Mouse (Mus musculus): ENCODE data around the gene Pi4ka. TPM values are rescaled to one million over a fixed set of nuclear protein-coding genes. Genes with fewer than 3 reads are reported as not detected.

Gene Pi4ka
- polyA plus RNA-seq, 2 experiments: 36.5 to 62.3 TPM

DNA sequence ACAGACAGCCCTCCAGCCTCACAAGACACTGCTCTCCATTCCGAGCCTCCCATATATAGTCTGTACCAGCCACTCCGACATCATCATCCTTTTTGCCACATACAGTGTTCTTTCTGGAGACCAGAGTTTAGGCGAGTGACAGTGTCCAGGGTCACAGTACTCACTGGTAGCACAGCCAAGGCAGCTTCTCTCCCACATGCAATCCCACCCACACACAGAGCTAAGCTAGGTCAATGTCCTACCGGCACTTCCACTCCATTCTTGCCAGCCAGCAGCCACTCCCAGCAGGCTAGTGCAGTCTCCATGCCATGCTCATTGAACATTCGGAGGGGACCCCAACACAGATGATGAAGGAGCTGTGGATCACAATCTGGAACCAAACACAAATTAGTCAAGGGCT lies 98.7 kb downstream of the Pi4ka start:
- WGBS: 90% methylated on average over 5 of the region's 5 CpGs
- Histone ChIP-seq H3K36me3 (ENCODE audit: control insufficient read depth, insufficient read depth, low read length) (peaks cover 68% of the 10 kb centered on the region), H3K27ac (replicated peaks; ENCODE audit: low read depth, low read length) (no peak overlapping the region), H3K9ac (ENCODE audit: low read depth, low read length, severe bottlenecking) (no peak overlapping the region), H3K4me1 (ENCODE audit: control insufficient read depth, insufficient read depth, low read length) (no peaks in the 10 kb centered on the region), H3K4me2 (replicated peaks; ENCODE audit: low read depth, low read length, severe bottlenecking) (no peak overlapping the region), H3K4me3 (replicated peaks; ENCODE audit: low read length) (no peak overlapping the region), H3K9me3 (ENCODE audit: control insufficient read depth, low read length) (no peaks in the 10 kb centered on the region), H3K27me3 (ENCODE audit: control insufficient read depth, insufficient read depth, low read length) (no peaks in the 10 kb centered on the region)
- no peak for TF ChIP-seq POLR2A (IDR thresholded peaks at IDR 0.05; ENCODE audit: borderline replicate concordance, extremely low read depth, insufficient read depth, insufficient read length)
- DNase-seq (ENCODE audit: low spot score) (no peak), ATAC-seq (ENCODE audit: low FRiP score, low read depth) (no peak)

DNA sequence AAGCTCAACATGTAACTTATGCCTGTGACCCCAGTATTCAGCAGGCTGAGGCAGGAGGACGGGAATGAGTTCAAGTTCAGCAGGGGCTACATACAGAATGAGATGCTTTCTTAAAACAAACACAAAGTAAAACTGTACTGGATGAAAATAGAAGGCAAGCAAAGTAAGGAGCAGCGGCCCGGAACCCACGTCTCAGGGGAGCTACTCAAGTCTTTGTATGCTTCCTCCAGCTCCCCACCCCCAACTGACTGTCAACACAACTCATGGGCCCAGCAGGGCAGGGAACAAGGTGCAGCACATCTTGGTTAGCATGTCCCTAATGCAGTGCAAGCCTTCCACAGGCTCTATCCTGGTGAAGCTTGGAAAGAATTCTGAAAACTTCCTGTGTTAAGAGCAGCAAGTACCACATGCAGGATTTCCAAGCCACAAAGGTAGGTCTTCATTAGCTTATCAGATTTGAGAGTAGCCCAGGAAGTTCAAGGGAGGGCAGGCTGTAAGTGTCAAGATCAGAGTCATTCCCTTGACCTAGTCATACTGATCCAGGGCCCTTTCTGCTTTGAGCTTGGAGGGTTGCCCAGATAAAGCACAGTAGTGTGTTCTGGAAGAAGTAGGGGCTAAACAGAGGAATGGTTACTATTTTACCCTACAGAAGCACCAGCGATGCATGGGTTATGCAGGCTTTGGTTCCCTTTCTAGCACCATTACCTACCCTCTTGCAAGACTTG lies 102.4 kb downstream of the Pi4ka start:
- ATAC-seq (ENCODE audit: low FRiP score, low read depth): no peak

DNA sequence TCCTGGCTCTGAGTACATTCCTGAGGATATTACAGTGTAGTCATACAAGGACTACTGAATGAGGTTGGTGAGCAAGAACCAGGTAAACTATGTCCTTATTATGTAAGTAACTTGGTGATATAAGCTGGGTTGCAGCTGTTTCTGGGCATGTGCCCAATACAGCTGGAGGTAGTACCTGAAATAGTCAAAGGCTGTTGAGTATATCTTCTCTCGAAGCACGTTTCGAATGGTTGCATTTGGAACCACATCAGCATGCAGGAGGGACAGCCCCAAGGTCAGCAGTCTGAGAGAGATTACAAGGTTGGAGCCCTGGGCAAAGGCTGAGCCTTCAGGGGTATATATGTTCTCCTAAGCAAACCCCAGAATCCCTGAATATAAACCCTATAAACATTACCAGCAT lies 105.3 kb downstream of the Pi4ka start:
- TF ChIP-seq POLR2A (IDR thresholded peaks at IDR 0.05; ENCODE audit: borderline replicate concordance, extremely low read depth, insufficient read depth, insufficient read length): no peak
- DNase-seq (ENCODE audit: low spot score): no peak
- Histone ChIP-seq H3K4me2 (replicated peaks; ENCODE audit: low read depth, low read length, severe bottlenecking) (no peak overlapping the region), H3K4me3 (replicated peaks; ENCODE audit: low read length) (no peak overlapping the region), H3K27ac (replicated peaks; ENCODE audit: low read depth, low read length) (no peak overlapping the region), H3K4me1 (ENCODE audit: control insufficient read depth, insufficient read depth, low read length) (no peaks in the 10 kb centered on the region), H3K36me3 (ENCODE audit: control insufficient read depth, insufficient read depth, low read length) (peaks cover 73% of the 10 kb centered on the region), H3K9me3 (ENCODE audit: control insufficient read depth, low read length) (no peaks in the 10 kb centered on the region), H3K27me3 (ENCODE audit: control insufficient read depth, insufficient read depth, low read length) (no peaks in the 10 kb centered on the region), H3K9ac (ENCODE audit: low read depth, low read length, severe bottlenecking) (no peak overlapping the region)
- WGBS: 90% methylated on average over 3 of the region's 3 CpGs
- ATAC-seq (ENCODE audit: low FRiP score, low read depth): no peak

More for the DNA sequence above, 102.4 kb downstream of the Pi4ka start:
- H3K9me3 ChIP-seq (ENCODE audit: control insufficient read depth, low read length): no peaks in the 10 kb centered on the region
- no peak overlapping the region for H3K4me3 ChIP-seq (replicated peaks; ENCODE audit: low read length)
- peaks cover 69% of the 10 kb centered on the region for H3K36me3 ChIP-seq (ENCODE audit: control insufficient read depth, insufficient read depth, low read length)
- no peak overlapping the region for H3K9ac ChIP-seq (ENCODE audit: low read depth, low read length, severe bottlenecking)
- H3K4me1 ChIP-seq (ENCODE audit: control insufficient read depth, insufficient read depth, low read length): no peaks in the 10 kb centered on the region
- TF ChIP-seq POLR2A (IDR thresholded peaks at IDR 0.05; ENCODE audit: borderline replicate concordance, extremely low read depth, insufficient read depth, insufficient read length): no peak
- DNase-seq (ENCODE audit: low spot score): no peak
- 90% methylated on average over 5 of the region's 5 CpGs for WGBS
- no peak overlapping the region for H3K4me2 ChIP-seq (replicated peaks; ENCODE audit: low read depth, low read length, severe bottlenecking)
- no peaks in the 10 kb centered on the region for H3K27me3 ChIP-seq (ENCODE audit: control insufficient read depth, insufficient read depth, low read length)
- H3K27ac ChIP-seq (replicated peaks; ENCODE audit: low read depth, low read length): no peak overlapping the region

DNA sequence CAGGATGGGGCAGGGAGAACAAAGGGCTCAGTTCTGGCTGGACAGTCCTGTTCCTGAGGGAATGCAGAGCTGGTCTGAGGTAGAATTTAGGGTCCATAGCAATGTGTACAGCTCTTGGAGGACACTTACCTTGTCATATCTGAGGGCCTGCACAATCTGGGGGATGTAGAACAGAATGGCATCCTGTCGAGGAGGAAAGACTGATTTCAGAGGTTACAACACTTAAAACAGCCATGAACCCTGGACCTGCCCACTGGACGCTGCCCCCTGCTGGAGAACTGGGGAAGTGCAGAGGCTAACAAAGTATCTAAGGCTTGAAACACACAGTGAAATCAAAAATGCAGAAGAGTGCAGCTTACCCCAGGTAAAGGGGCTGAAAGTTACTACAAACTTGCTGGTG lies 113.4 kb downstream of the Pi4ka start:
- Histone ChIP-seq H3K27me3 (ENCODE audit: control insufficient read depth, insufficient read depth, low read length) (no peaks in the 10 kb centered on the region), H3K27ac (replicated peaks; ENCODE audit: low read depth, low read length) (no peak overlapping the region), H3K4me1 (ENCODE audit: control insufficient read depth, insufficient read depth, low read length) (no peaks in the 10 kb centered on the region), H3K4me2 (replicated peaks; ENCODE audit: low read depth, low read length, severe bottlenecking) (no peak overlapping the region), H3K36me3 (ENCODE audit: control insufficient read depth, insufficient read depth, low read length) (peaks cover 71% of the 10 kb centered on the region), H3K9ac (ENCODE audit: low read depth, low read length, severe bottlenecking) (no peak overlapping the region), H3K4me3 (replicated peaks; ENCODE audit: low read length) (no peak overlapping the region), H3K9me3 (ENCODE audit: control insufficient read depth, low read length) (no peaks in the 10 kb centered on the region)
- TF ChIP-seq POLR2A (IDR thresholded peaks at IDR 0.05; ENCODE audit: borderline replicate concordance, extremely low read depth, insufficient read depth, insufficient read length): no peak
- DNase-seq (ENCODE audit: low spot score) (peak; percentile 48), ATAC-seq (ENCODE audit: low FRiP score, low read depth) (no peak)
- 2% methylated on average over 2 of the region's 2 CpGs for WGBS

DNA sequence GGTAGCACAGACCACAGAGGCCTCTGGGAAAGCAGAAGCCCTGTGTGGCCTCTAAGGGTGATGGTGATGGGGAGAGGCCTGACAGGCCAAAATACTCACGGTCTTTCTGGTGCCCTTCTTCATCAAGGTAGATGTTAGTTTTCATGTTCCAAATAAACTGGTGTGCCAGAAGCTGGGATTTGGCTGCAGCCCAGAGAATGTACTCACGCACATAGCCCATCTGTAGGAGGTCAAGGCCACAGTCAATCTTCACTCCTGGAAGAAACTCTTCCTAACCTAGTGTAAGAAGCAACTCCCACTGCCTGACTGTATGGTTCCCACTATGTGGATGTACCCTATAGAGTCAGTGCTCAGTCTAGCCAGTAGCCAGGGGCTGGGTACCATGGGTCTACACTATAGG lies 115.1 kb downstream of the Pi4ka start:
- H3K4me1 ChIP-seq (ENCODE audit: control insufficient read depth, insufficient read depth, low read length): no peaks in the 10 kb centered on the region
- TF ChIP-seq POLR2A (IDR thresholded peaks at IDR 0.05; ENCODE audit: borderline replicate concordance, extremely low read depth, insufficient read depth, insufficient read length): no peak
- H3K9ac ChIP-seq (ENCODE audit: low read depth, low read length, severe bottlenecking): no peak overlapping the region
- H3K36me3 ChIP-seq (ENCODE audit: control insufficient read depth, insufficient read depth, low read length): peaks cover 61% of the 10 kb centered on the region
- ATAC-seq (ENCODE audit: low FRiP score, low read depth) (no peak), DNase-seq (ENCODE audit: low spot score) (no peak)
- H3K9me3 ChIP-seq (ENCODE audit: control insufficient read depth, low read length): no peaks in the 10 kb centered on the region
- H3K27me3 ChIP-seq (ENCODE audit: control insufficient read depth, insufficient read depth, low read length): no peaks in the 10 kb centered on the region
- WGBS: 89% methylated on average over 2 of the region's 2 CpGs
- H3K27ac ChIP-seq (replicated peaks; ENCODE audit: low read depth, low read length): no peak overlapping the region
- no peak overlapping the region for H3K4me2 ChIP-seq (replicated peaks; ENCODE audit: low read depth, low read length, severe bottlenecking)
- no peak overlapping the region for H3K4me3 ChIP-seq (replicated peaks; ENCODE audit: low read length)

All from limb, embryonic 14.5 days (tissue).